32 mouse cellular contexts compared by ENCODE assay signal in the genomic region with DNA sequence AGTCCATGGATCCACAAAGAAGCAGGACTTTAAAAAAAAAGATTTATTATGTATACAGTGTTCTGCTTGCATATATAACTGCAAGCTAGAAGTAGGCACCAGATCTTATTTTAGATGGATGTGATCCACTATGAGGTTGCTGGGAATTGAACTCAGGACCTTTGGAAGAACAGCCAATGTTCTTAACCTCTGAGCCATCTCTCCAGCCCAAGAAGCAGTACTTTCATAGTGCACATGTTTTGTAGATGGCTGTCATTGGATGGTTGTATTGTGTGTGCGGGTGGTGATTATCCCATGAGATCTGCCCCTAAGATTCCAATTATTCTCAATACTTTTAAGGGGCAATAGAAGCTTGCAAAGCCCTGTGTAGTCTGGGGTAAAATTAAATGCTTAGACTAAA.
"Had no signal": no experiment of that assay in that cellular context is flagged by ENCODE, and none has a peak within 500 bp of the region (broad histone marks: within the 10 kb centered on the region; RNA-seq: fewer than 3 reads in every experiment).

No protein-coding gene starts in this region.

- H3K4me3 ChIP-seq: limb, embryonic 10.5 days; limb, embryonic 12.5 days; limb, embryonic 13.5 days; limb, embryonic 15.5 days; liver, embryonic 12.5 days; liver, embryonic 13.5 days; liver, embryonic 15.5 days; lung, embryonic 15.5 days; megakaryocyte, embryonic 14.5 days; midbrain, embryonic 10.5 days; midbrain, embryonic 12.5 days; midbrain, embryonic 13.5 days; midbrain, embryonic 15.5 days; myocyte; neural tube, embryonic 12.5 days had no signal

- H3K4me2 ChIP-seq: limb, embryonic 12.5 days; limb, embryonic 13.5 days; limb, embryonic 15.5 days; liver, embryonic 11.5 days; liver, embryonic 12.5 days; liver, embryonic 13.5 days; liver, embryonic 15.5 days; lung, embryonic 14.5 days; lung, embryonic 15.5 days; midbrain, embryonic 11.5 days; midbrain, embryonic 12.5 days; midbrain, embryonic 13.5 days; midbrain, embryonic 15.5 days; neural tube, embryonic 12.5 days had no signal

- H3K9ac ChIP-seq: limb, embryonic 12.5 days; limb, embryonic 13.5 days; limb, embryonic 15.5 days; liver, embryonic 12.5 days; liver, embryonic 13.5 days; liver, embryonic 14.5 days; liver, embryonic 15.5 days; liver, postnatal 0 days; lung, embryonic 14.5 days; lung, embryonic 15.5 days; midbrain, embryonic 12.5 days; midbrain, embryonic 13.5 days; midbrain, embryonic 15.5 days; neural tube, embryonic 12.5 days had no signal

- H3K4me1 ChIP-seq: limb, embryonic 12.5 days; limb, embryonic 15.5 days; liver, embryonic 12.5 days; liver, embryonic 13.5 days; liver, embryonic 15.5 days; lung, embryonic 15.5 days; midbrain, embryonic 12.5 days; midbrain, embryonic 13.5 days; midbrain, embryonic 15.5 days; neural tube, embryonic 12.5 days had no signal

- DNase-seq: left cerebral cortex, postnatal 4 days; liver; liver, embryonic 13.5 days; liver, postnatal 0 days; lung, adult 18-20 months; lung, adult 2 months; lung, embryonic 14.5 days; lung, postnatal 10 days; lung, postnatal 14 days; lung, postnatal 36 days; lung, postnatal 4 days; midbrain, embryonic 14.5 days had no signal

- H3K27ac ChIP-seq: limb, embryonic 10.5 days; limb, embryonic 12.5 days; limb, embryonic 13.5 days; limb, embryonic 15.5 days; liver, embryonic 12.5 days; liver, embryonic 13.5 days; liver, embryonic 14.5 days; liver, embryonic 15.5 days; lung, embryonic 15.5 days; macrophage; midbrain, embryonic 10.5 days; midbrain, embryonic 12.5 days; midbrain, embryonic 13.5 days; midbrain, embryonic 15.5 days; neural tube, embryonic 12.5 days had no signal

- H3K27me3 ChIP-seq: limb, embryonic 12.5 days; limb, embryonic 13.5 days; limb, embryonic 15.5 days; liver, embryonic 12.5 days; liver, embryonic 13.5 days; liver, embryonic 15.5 days; lung, embryonic 15.5 days; megakaryocyte, embryonic 14.5 days; midbrain, embryonic 12.5 days; midbrain, embryonic 13.5 days; midbrain, embryonic 15.5 days; neural tube, embryonic 12.5 days had no signal

- ATAC-seq: liver, embryonic 12.5 days; liver, postnatal 0 days; lung, postnatal 0 days; midbrain, embryonic 13.5 days; midbrain, embryonic 15.5 days; midbrain, embryonic 16.5 days had no signal

- H3K36me3 ChIP-seq: limb, embryonic 15.5 days; liver, embryonic 13.5 days; liver, embryonic 15.5 days; lung, embryonic 15.5 days; midbrain, embryonic 15.5 days had no signal

- H3K9me3 ChIP-seq: limb, embryonic 10.5 days; limb, embryonic 15.5 days; liver, embryonic 12.5 days; liver, embryonic 13.5 days; liver, embryonic 15.5 days; lung, embryonic 15.5 days; midbrain, embryonic 12.5 days; midbrain, embryonic 13.5 days; midbrain, embryonic 15.5 days; neural tube, embryonic 12.5 days had no signal
